Mouse (Mus musculus): ENCODE results near the gene Pinlyp.
"Not testable (repeated sequence)": the region's sequence is repeated elsewhere in the genome, so short reads cannot be mapped to it uniquely, and the experiment has no call there.

The Pinlyp gene

GRCm38 (mm10) chr7:24520054-24520453 is 25.9 kb downstream of the Pinlyp start:
- DNase-seq = not testable (repeated sequence)

- DNase-seq = no peak
Measured at GRCm38 (mm10) chr7:24519130-24519529, 26.8 kb downstream of the Pinlyp start.

- DNase-seq = no peak
Measured at GRCm38 (mm10) chr7:24517654-24518053, 28.3 kb downstream of the Pinlyp start.

- no peak for DNase-seq
Measured at GRCm38 (mm10) chr7:24517077-24517476, 28.8 kb downstream of the Pinlyp start.

DNA sequence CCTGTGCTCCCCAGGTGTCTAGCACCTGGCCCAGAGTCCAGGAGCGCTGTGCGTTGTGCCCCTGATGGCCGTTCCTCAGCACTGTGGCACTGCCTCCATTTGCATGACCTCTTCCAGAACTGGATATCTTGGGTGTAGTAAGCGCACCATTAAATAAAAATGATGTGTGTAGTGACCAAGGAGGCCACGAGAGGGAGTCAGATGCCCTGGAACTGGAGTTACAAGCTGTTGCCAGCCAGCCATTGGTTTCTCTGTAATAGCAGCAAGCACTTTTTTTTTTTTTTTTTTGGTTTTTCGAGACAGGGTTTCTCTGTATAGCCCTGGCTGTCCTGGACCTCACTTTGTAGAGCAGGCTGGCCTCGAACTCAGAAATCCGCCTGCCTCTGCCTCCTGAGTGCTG is 29.6 kb downstream of the Pinlyp start:
- DNase-seq = peak; percentile 63

- peak; percentile 11 for DNase-seq
Measured at GRCm38 (mm10) chr7:24512355-24512754, 33.6 kb downstream of the Pinlyp start, which contains the start of gene AC161166.1. Gene AC161166.1, minus strand, starts transcription at chr7:24512455.

- DNase-seq = no peak
Measured at GRCm38 (mm10) chr7:24507726-24508114, 38.2 kb downstream of the Pinlyp start.

DNA sequence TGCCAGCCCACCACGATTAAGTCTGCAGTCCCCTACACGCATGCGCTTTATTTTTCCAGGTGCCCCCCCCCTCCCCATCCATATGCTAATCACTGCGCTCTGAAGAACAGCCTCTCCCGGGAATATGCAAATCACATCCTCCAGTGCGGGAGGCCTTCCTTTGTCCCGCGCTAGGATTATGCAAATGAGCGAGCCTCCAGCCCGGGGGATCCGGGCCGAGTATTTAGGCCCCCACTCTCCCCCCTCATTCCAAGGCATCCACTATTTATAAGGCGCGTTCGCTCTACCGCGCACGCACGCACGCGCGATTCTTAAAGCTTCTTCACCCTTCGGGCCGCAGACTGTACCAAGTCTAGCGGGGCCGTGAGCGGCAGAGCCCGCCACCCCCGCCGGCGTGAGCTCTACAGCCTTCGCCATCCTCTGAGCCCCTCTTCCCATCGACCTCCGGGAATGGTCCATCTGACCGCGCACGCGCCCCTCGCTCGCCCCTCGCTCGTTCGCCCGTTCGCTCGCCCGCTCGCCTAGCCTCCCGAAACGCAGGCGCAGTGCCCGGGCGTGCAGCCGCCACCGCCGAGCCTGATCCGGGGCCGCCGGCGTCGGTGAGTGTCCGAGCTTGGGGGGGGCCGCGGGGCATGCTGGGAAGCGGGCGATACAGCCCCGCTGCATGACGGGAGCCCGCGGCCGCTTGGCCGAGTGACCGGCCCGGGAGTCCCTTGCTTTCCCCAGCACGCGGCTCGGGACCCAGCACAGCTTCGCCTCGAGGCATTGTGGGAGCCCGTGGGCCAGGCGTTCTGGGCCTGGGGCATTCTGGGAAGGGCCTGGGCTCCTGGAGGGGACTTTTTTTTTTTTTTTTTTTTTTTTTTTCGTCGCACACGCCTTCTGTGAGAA is 38.8 kb downstream of the Pinlyp start, which contains the start of gene Zfp428:
Gene Zfp428, plus strand, starts transcription at position 169 of the 888 bp plus-strand sequence.
- peak; percentile 91 for DNase-seq

DNA sequence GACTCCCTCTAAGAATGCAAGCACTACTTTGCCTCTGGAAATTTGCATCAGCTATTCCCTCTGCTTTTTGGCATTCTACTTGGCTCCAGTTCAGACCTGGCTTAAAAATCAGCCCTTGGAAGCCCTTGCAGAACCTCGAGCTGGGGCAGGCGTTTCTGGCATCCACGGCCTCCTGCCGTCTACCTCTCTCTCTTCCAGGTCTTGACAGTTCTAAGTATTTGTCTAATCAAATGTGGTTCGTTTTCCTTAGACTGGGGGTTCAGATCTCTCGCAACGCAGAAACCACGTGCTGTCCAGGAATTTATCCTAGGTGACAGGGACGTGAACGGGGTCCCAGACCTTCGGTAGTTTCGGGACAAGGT is 39.5 kb downstream of the Pinlyp start:
- DNase-seq = peak; percentile 87

- DNase-seq = peak; percentile 56
Measured at GRCm38 (mm10) chr7:24506065-24506459, 39.9 kb downstream of the Pinlyp start.

DNA sequence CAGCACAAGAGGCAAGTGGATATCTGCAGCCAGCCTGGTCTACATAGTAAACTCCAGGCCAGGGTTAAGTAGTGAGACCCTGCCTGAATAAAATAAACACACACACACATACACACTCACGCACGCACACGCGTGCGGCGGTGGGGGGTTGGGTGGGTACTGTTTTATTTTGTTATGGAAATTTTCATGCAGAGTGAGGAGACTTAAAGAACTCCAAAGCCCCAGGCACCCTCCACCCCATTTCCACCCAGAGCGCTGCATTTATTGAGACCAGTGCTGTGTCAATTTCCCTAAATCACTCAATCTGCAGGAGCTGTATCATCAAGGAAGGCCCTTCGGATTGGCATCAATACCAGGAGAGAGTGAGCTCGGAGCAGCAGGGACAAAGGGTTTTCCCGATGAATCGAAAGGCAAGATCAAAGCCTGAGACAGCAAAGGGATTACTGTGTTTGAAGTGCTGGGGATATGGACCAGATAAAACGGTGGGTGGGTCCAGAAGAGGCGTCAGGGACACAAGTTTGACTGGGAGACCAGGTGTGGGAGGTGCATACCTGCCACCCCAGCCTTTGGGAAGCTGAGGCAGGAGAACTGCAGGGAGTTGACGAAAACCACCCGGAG is 40.4 kb downstream of the Pinlyp start:
- DNase-seq = peak; percentile 53

DNA sequence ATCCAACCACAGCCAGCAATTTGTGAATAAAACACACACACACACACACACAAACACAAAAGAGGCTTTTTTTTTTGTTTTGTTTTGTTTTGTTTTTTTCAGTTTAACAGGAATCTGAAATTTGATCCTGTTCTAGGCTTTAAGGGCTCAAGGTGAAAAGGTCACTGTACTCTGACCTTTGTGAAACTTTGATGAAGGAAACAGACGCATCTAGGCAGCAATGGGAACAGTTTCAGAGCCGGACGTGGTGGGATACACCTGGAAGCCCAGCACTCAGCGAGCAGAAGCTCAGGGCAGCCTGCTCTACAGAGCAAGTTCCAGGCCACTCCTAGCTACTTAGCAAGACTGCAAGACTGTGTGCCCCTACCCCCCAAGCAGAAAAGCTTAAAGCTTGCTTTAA is 41.0 kb downstream of the Pinlyp start:
- DNase-seq = no peak

DNA sequence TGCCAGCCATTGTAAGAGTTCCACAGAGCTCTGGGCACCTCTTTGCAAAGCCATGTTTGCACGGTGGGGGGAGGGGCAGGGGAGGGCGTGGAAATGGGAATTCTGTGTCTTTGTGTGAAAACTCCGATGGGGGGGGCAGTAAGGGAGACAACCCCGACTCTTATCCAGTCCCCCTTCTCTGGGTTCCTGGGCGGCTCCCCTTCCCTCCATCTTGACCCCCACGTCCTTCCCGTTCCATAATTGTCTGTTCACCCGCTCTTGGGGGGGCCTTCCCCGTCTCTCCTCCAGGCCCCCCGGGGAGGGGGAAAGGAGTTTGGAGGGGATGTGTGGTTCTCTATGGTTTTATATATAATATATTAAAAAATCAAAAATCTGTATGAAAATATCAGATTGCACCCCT is 41.9 kb downstream of the Pinlyp start:
- peak; percentile 56 for DNase-seq

- DNase-seq = no peak
Measured at GRCm38 (mm10) chr7:24501492-24501891, 44.4 kb downstream of the Pinlyp start.

- no peak for DNase-seq
Measured at GRCm38 (mm10) chr7:24500929-24501328, 45.0 kb downstream of the Pinlyp start.

DNA sequence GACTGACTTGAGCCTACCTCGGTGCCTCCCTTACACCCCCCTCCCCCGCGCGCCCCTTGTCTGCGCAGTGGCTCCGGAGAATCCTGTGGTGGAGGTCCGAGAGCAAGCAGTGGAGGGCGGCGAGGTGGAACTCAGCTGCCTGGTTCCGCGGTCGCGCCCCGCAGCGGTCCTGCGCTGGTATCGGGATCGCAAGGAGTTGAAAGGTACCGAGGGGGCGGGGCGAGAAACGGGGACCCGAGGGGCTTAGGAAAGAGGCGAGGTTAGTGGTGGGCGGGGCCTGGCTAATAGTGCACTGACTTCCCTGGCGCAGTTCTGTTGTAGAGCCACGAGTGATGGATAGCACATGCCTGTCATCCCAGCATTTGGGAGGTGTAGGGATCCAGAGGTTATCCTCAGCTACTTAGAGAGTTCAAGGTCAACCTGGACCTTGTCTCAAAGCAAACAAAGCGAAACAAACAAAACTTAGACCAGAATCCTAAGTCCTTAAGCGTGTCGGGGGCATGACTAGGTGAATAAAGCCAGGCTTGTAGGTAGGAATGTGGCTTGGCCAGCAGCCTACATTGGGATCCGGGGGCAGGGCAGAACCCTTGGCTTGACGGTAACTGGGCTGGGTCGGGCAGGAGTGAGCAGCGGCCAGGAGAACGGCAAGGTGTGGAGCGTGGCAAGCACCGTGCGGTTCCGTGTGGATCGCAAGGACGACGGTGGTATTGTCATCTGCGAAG is 45.9 kb downstream of the Pinlyp start:
- DNase-seq = peak; percentile 45

All from cerebellum, adult 9-11 months (tissue).